Mouse (Mus musculus): ENCODE measurements around the gene Lgi4. TPM values are rescaled to one million over a fixed set of nuclear protein-coding genes. Genes with fewer than 3 reads are reported as not detected.

The Lgi4 gene
- 0.20 and 0.27 TPM in 2 replicates for polyA plus RNA-seq (2015; fragmentation: Nextera tagmentation; extraction: Ambion mirVana)

GRCm38 (mm10) chr7:31059108-31059507 lies at the start of gene Lgi4:
Gene Lgi4, plus strand, starts transcription at chr7:31059342.
- WGBS, result 6% methylated on average over 2 of the region's 2 CpGs
- H3K9ac ChIP-seq (replicated peaks; ENCODE audit: low read depth), result no peak within 1 kb of the TSS
- no peaks in the 10 kb centered on the region for H3K27me3 ChIP-seq (replicated peaks; ENCODE audit: insufficient read depth, low read length)
- TF ChIP-seq CTCF (IDR thresholded peaks at IDR 0.05) (peak; percentile 99), EP300 (IDR thresholded peaks at IDR 0.05) (no peak)
- no peak within 1 kb of the TSS for H3K27ac ChIP-seq (ENCODE audit: low read length)
- H3K4me2 ChIP-seq (replicated peaks; ENCODE audit: low read depth, low read length), result no peak within 1 kb of the TSS
- no peak within 1 kb of the TSS for H3K4me3 ChIP-seq (ENCODE audit: low read depth, low read length)
- ATAC-seq (peak; percentile 55), DNase-seq (ENCODE audit: low spot score) (peak; percentile 82)
- H3K36me3 ChIP-seq (ENCODE audit: insufficient read depth, low read length), result no peaks in the 10 kb centered on the region
- no peaks in the 10 kb centered on the region for H3K9me3 ChIP-seq (ENCODE audit: low read length)
- H3K4me1 ChIP-seq (ENCODE audit: insufficient read depth, low read depth, low read length), result no peaks in the 10 kb centered on the region

GRCm38 (mm10) chr7:31012971-31013370 lies 46.2 kb upstream of the Lgi4 start:
- no peak for TF ChIP-seq CTCF (IDR thresholded peaks at IDR 0.05)
- TF ChIP-seq EP300 (IDR thresholded peaks at IDR 0.05), result no peak
- no peak for ATAC-seq
- Histone ChIP-seq H3K36me3 (ENCODE audit: insufficient read depth, low read length) (no peaks in the 10 kb centered on the region), H3K27me3 (replicated peaks; ENCODE audit: insufficient read depth, low read length) (no peaks in the 10 kb centered on the region), H3K27ac (ENCODE audit: low read length) (no peak overlapping the region), H3K4me2 (replicated peaks; ENCODE audit: low read depth, low read length) (no peak overlapping the region), H3K4me1 (ENCODE audit: insufficient read depth, low read depth, low read length) (0 out of 2 replicates have a peak, but pooled peaks cover under 1% of the 10 kb centered on the region), H3K9ac (replicated peaks; ENCODE audit: low read depth) (no peak overlapping the region), H3K4me3 (ENCODE audit: low read depth, low read length) (no peak overlapping the region), H3K9me3 (ENCODE audit: low read length) (no peaks in the 10 kb centered on the region)
- WGBS, result 73% methylated on average over 5 of the region's 5 CpGs
- DNase-seq (ENCODE audit: low spot score), result no peak

GRCm38 (mm10) chr7:31017104-31017901 lies 41.8 kb upstream of the Lgi4 start:
- Histone ChIP-seq H3K27ac (ENCODE audit: low read length) (no peak overlapping the region), H3K4me2 (replicated peaks; ENCODE audit: low read depth, low read length) (no peak overlapping the region), H3K9ac (replicated peaks; ENCODE audit: low read depth) (no peak overlapping the region), H3K27me3 (replicated peaks; ENCODE audit: insufficient read depth, low read length) (no peaks in the 10 kb centered on the region), H3K9me3 (ENCODE audit: low read length) (no peaks in the 10 kb centered on the region), H3K4me1 (ENCODE audit: insufficient read depth, low read depth, low read length) (no peaks in the 10 kb centered on the region), H3K36me3 (ENCODE audit: insufficient read depth, low read length) (no peaks in the 10 kb centered on the region), H3K4me3 (ENCODE audit: low read depth, low read length) (no peak overlapping the region)
- TF ChIP-seq CTCF (IDR thresholded peaks at IDR 0.05), result no peak
- no peak for TF ChIP-seq EP300 (IDR thresholded peaks at IDR 0.05)
- 31% methylated on average over 10 of the region's 10 CpGs for WGBS
- DNase-seq (ENCODE audit: low spot score) (peak; percentile 49), ATAC-seq (peak; percentile 50)

GRCm38 (mm10) chr7:31028609-31029008 lies 30.5 kb upstream of the Lgi4 start:
- Histone ChIP-seq H3K4me3 (ENCODE audit: low read depth, low read length) (no peak overlapping the region), H3K36me3 (ENCODE audit: insufficient read depth, low read length) (no peaks in the 10 kb centered on the region), H3K9me3 (ENCODE audit: low read length) (no peaks in the 10 kb centered on the region), H3K9ac (replicated peaks; ENCODE audit: low read depth) (no peak overlapping the region), H3K4me2 (replicated peaks; ENCODE audit: low read depth, low read length) (no peak overlapping the region), H3K27ac (ENCODE audit: low read length) (no peak overlapping the region), H3K27me3 (replicated peaks; ENCODE audit: insufficient read depth, low read length) (no peaks in the 10 kb centered on the region), H3K4me1 (ENCODE audit: insufficient read depth, low read depth, low read length) (no peaks in the 10 kb centered on the region)
- DNase-seq (ENCODE audit: low spot score) (no peak), ATAC-seq (no peak)
- TF ChIP-seq CTCF (IDR thresholded peaks at IDR 0.05), result no peak
- no peak for TF ChIP-seq EP300 (IDR thresholded peaks at IDR 0.05)
- WGBS, result 67% methylated on average over 8 of the region's 8 CpGs

GRCm38 (mm10) chr7:31030717-31031116 lies 28.4 kb upstream of the Lgi4 start:
- DNase-seq (ENCODE audit: low spot score), result no peak
- no peak for ATAC-seq
- Histone ChIP-seq H3K9ac (replicated peaks; ENCODE audit: low read depth) (no peak overlapping the region), H3K9me3 (ENCODE audit: low read length) (no peaks in the 10 kb centered on the region), H3K4me3 (ENCODE audit: low read depth, low read length) (no peak overlapping the region), H3K4me1 (ENCODE audit: insufficient read depth, low read depth, low read length) (no peaks in the 10 kb centered on the region), H3K27me3 (replicated peaks; ENCODE audit: insufficient read depth, low read length) (no peaks in the 10 kb centered on the region), H3K36me3 (ENCODE audit: insufficient read depth, low read length) (no peaks in the 10 kb centered on the region), H3K27ac (ENCODE audit: low read length) (no peak overlapping the region), H3K4me2 (replicated peaks; ENCODE audit: low read depth, low read length) (no peak overlapping the region)
- WGBS, result 79% methylated on average over 2 of the region's 2 CpGs
- TF ChIP-seq CTCF (IDR thresholded peaks at IDR 0.05) (peak; percentile 25), EP300 (IDR thresholded peaks at IDR 0.05) (no peak)

- WGBS, result 74% methylated on average over 7 of the region's 7 CpGs
- Histone ChIP-seq H3K4me1 (ENCODE audit: insufficient read depth, low read depth, low read length) (no peaks in the 10 kb centered on the region), H3K9ac (replicated peaks; ENCODE audit: low read depth) (no peak overlapping the region), H3K4me2 (replicated peaks; ENCODE audit: low read depth, low read length) (no peak overlapping the region), H3K27ac (ENCODE audit: low read length) (no peak overlapping the region), H3K27me3 (replicated peaks; ENCODE audit: insufficient read depth, low read length) (no peaks in the 10 kb centered on the region), H3K36me3 (ENCODE audit: insufficient read depth, low read length) (no peaks in the 10 kb centered on the region), H3K4me3 (ENCODE audit: low read depth, low read length) (no peak overlapping the region), H3K9me3 (ENCODE audit: low read length) (no peaks in the 10 kb centered on the region)
- peak; percentile 39 for ATAC-seq
- peak; percentile 61 for DNase-seq (ENCODE audit: low spot score)
- no peak for TF ChIP-seq EP300 (IDR thresholded peaks at IDR 0.05)
- no peak for TF ChIP-seq CTCF (IDR thresholded peaks at IDR 0.05)
Observed at GRCm38 (mm10) chr7:31031731-31032130, 27.4 kb upstream of the Lgi4 start.
